Mouse (Mus musculus) urinary bladder, postnatal 4 days (tissue): ENCODE measurements around the gene Serpina3a.

Source experiments
- DNase-seq, 2 experiments: peaks; one replicate each; pipeline ENCODE4 v3.0.0; 2021 to 2022; ENCODE audit warnings: low spot score in 2 of 2

Serpina3a gene

DNA sequence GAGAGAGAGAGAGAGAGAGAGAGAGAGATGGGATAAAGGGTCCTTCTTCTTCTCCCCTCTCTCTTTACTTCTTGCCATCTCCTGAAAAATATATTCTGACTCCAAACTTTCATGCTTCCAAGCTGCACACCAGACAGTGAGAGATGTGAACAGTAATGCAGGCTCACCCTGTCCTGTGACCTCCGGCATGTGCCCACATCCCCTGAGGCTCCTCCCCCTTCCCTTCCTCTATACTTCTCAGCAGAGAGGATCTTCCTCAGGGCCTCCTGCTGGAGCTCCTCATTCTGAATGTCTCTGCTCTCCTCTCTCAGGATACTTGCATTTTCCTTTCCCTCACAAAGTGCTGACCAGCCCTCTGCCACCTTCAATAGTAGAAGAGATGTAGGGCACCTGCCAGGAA is 29.9 kb downstream of the Serpina3a start:
- DNase-seq, result peak in 1 of 2 experiments; percentile 16

DNA sequence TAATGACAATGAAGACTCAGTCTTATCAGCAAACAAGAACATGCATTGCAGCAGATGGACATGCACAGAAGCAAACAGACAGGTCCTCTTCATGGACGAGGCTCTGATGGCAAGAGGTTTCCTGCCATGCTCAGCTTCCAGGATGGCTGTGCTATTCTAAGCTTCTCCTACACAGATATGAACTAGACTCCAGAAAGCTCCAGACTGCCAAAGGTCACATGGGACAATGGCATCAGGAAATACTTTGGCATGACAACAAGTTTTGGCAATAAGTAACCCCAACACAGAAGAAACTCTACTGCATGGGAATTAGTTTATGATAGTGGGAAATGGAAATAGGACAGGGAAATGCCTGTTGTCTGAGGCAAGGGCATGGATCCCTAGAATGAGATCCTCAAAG is 30.8 kb downstream of the Serpina3a start:
- DNase-seq, result peak in 1 of 2 experiments; percentile 2

DNA sequence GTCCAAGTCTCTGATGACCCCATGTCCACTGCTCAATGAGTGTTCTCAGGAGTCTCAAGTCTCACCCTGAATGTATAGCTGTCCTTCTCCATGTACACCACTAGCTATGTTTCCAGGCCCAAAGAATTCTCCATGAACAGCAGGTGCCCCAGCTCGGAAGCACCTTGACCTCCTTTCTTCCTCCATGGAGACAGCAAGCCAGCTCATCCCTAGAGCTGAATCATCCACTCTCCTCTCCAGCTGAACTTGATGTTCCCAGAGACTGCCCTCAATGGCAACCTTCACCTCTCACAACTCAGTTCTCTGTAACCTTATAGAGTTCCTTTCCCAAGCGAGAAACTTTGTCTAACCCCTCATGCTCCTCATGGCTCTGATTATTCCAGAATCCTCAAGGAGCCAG is 33.0 kb downstream of the Serpina3a start:
- no peak for DNase-seq

DNA sequence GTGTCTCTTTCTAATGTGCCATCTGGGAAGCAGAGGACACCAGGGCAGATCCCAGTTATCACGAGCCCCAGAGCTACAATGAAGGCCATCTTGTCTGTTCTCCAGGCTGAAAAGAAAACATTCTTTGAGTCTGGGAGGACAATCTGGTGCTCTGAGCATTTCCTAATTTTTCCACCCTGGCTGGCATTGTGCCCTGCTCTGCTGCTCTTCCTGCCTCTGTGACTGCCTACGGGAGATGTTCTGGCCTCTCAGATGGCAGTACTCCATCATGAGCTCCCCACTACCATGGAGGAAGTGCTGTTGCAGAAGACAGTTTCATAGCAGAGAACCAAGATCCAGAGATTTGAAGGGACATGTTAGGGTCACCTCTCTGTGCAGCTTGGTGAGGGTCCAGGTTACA is 39.5 kb downstream of the Serpina3a start:
- DNase-seq, result no peak

DNA sequence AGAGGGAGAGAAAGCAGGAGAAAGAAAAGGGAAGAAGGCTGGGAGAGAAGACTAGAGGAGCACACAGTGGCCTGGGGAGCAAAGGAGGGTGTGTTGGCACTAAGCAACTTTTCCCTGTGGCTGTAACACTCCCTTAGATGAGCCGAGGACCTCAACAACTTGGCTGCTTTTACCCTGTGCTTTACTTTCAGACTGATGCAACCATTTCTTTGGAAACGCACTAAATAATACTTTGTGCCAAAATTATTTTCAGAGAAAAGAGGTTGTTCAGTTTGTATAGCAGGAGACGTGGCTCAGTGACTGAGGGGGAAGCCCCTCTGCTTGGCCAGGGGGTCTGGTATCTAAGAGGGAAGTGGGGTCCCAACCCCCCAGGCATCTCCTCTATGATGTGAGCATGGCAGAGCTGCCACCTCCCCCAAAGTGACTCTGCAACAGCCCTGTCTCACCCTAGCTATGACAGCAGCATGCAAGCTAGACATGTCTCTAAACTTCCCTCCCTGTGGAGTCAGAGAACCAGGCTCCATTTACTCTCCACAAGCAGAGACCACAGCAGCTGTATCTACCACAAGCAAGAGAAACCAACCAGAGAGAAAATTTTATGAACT is 40.6 kb downstream of the Serpina3a start:
- no peak for DNase-seq

DNA sequence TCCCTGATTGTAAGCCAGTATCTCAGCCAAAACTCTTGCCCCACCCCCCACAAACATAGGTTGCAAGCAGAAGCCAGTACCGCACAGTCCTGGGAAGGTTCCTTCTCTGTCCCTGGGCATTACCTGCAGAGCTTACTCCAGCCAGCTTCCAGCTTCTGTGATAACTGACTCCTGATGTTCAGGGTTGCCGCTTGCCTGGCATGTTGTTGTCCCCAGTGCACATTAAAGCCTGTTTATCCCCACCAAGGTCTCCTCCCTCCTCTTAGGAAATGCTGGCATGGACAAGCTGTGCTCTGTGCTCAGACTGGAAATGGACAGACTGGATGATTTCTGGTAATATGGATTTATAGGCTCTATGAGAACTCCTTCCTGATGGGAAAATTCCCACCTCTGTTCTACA is 41.1 kb downstream of the Serpina3a start, which contains the start of gene Serpina3c:
Serpina3c (minus strand) TSS at position 215 of the 400 bp plus-strand sequence.
- DNase-seq, result no peak
